Mouse (Mus musculus) cerebellum, adult 2 months (tissue): ENCODE measurements at regions not wholly inside any gene's neighbourhood (a gene's known extent, or its start where the extent isn't known, plus 50 kb on each side); places are given as distances from the start of the nearest gene placed in this dataset.

Experiments
- DNase-seq, 2 experiments: peaks; one replicate each; pipeline ENCODE4 v3.0.0; 2021
- H3K27ac ChIP-seq: fragments of 200-500 bp; 2 replicates; pipeline ENCODE4 v1.5.1; 2012; ENCODE audit warnings: low read length, control low read depth, inconsistent platforms; ENCODE audit not compliant: insufficient read depth
- H3K27me3 ChIP-seq: fragments of 200-500 bp; 2 replicates; pipeline ENCODE4 v1.6.1; 2012; ENCODE audit warnings: inconsistent platforms, mild to moderate bottlenecking, low read length, moderate library complexity; ENCODE audit not compliant: control insufficient read depth, insufficient read depth
- H3K4me1 ChIP-seq: fragments of 200-500 bp; 2 replicates; pipeline ENCODE4 v1.6.1; 2011; ENCODE audit warnings: low read length; ENCODE audit not compliant: control insufficient read depth, insufficient read depth
- H3K4me3 ChIP-seq: fragments of 200-500 bp; replicated peaks from 2 replicates; pipeline ENCODE3; 2011; ENCODE audit warnings: mild to moderate bottlenecking, low read depth, low read length, control low read depth; ENCODE audit not compliant: insufficient read depth
- CTCF ChIP-seq: fragments of 200-500 bp; IDR thresholded peaks from 2 replicates; pipeline ENCODE4 v1.5.1; 2011; ENCODE audit warnings: low read depth, mild to moderate bottlenecking, control low read depth, low read length, moderate library complexity, borderline replicate concordance; ENCODE audit not compliant: insufficient read depth
- POLR2A ChIP-seq: fragments of 200-500 bp; IDR thresholded peaks from 2 replicates; pipeline ENCODE4 v1.6.1; 2011; ENCODE audit warnings: low read length, control low read depth, borderline replicate concordance; ENCODE audit not compliant: insufficient read depth
- WGBS: fragments of 180-500 bp; shearing (Covaris S2); methylation state at CpG from one replicate; pipeline ENCODE4 v1.1.7; 2018; 5-methylcytosine and 5-hydroxymethylcytosine counted together

DNA sequence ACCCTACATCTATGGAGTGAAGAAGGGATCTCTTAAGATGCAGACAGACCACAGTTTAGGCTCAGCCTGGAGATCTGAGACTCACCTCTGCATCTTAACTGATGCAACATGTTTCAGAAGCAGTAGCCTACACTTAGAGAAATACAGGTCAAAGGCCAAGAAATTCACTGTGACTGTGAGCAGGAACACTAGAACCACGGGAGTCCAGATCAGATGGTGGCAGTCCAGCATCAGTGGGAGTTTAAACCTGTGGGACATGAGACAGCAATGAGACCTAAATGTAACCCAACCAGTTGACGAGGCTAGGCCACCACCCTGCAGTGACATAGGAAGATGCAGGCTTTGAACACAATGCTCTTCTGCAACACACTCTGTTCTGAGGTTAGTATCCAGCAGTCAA, 511.1 kb upstream of the Mgmt start:
- WGBS = 77% methylated on average over 2 of the region's 2 CpGs
- no peak overlapping the region for H3K27ac ChIP-seq
- TF ChIP-seq CTCF (no peak), POLR2A (no peak)
- no peak for DNase-seq
- H3K27me3 ChIP-seq = no peaks in the 10 kb centered on the region; the same call in 1 of the 2 replicates
- H3K4me3 ChIP-seq = no peak overlapping the region
- H3K4me1 ChIP-seq = no peaks in the 10 kb centered on the region

DNA sequence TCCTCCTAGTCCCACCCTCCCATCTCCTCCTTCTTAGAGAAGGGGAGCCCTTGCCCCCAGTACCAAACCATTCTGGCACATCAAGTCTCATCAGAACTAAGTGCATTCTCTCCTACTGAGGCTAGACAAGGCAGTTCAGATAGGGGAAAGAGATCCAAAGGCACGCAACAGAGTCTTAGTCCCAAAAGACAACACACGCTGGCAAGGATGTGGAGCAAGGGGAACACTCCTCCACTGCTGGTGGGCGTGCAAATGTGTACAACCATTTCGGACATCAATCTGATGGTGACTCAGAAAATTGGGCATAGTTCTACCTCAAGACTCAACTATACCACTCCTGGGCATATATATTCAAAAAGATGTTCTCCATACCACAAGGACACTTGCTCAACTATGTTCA, 506.7 kb upstream of the Mgmt start:
- 88% methylated on average over 4 of the region's 4 CpGs for WGBS
- Histone ChIP-seq H3K4me1 (no peaks in the 10 kb centered on the region), H3K27ac (no peak overlapping the region), H3K27me3 (no peaks in the 10 kb centered on the region), H3K4me3 (no peak overlapping the region)
- no peak for TF ChIP-seq POLR2A
- no peak for TF ChIP-seq CTCF
- DNase-seq = no peak

GRCm38 (mm10) chr7:136390066-136390465, 504.3 kb upstream of the Mgmt start:
- Histone ChIP-seq H3K4me1 (no peaks in the 10 kb centered on the region), H3K27ac (no peak overlapping the region), H3K27me3 (no peaks in the 10 kb centered on the region), H3K4me3 (no peak overlapping the region)
- no peak for TF ChIP-seq POLR2A
- TF ChIP-seq CTCF = no peak
- WGBS = 36% methylated on average over 8 of the region's 8 CpGs
- DNase-seq = no peak

GRCm38 (mm10) chr7:136393454-136393853, 501.0 kb upstream of the Mgmt start:
- no peak for TF ChIP-seq CTCF
- no peak for DNase-seq

DNA sequence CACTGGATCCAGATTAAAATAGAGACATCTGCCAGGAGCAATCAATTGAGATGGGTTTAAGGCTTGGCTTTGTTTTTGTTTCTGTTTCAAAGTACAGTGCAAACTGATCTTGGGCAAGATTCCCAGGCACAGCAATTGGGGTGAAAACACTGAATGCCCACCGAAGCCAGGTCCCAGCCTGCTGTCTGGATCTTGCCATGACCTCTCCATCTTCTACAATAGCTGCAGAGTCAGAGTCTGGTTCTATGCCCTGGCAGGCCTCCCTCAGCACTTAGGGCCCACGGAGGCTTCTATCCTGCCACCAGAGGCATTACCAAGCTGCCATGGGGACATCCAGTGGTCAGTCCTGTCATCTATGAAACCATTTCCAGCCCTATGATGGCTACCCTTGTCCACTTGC, 498.6 kb upstream of the Mgmt start:
- no peak for TF ChIP-seq CTCF
- no peak for TF ChIP-seq POLR2A
- Histone ChIP-seq H3K4me3 (no peak overlapping the region), H3K27ac (no peak overlapping the region), H3K4me1 (no peaks in the 10 kb centered on the region), H3K27me3 (no peaks in the 10 kb centered on the region)
- WGBS = 10% methylated on average over 2 of the region's 2 CpGs
- DNase-seq = peak in 1 of 2 experiments; percentile 8

More at GRCm38 (mm10) chr7:136393454-136393853, 501.0 kb upstream of the Mgmt start:
- Histone ChIP-seq H3K4me3 (no peak overlapping the region), H3K27ac (no peak overlapping the region), H3K27me3 (no peaks in the 10 kb centered on the region), H3K4me1 (no peaks in the 10 kb centered on the region)
- 36% methylated on average over 6 of the region's 6 CpGs for WGBS

DNA sequence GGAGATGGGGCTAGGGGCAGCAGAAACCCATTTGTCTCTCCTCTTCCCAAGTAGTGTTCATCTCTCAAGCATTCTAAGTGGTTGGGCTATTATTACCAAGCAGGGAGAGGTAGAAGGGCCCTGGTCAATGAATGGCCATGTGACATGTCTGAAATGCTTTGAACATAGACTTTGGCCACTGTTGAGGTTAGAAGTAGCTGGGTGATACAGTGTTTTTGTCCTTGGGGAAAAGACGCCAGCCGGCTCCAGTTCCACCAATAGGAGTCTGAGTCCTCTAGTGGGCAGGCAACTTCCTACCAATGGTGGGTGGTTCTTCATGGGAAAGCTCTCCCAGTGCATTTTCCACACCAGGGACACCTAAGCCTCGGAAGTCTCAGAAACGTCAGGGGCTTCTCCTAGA, 497.3 kb upstream of the Mgmt start:
- TF ChIP-seq CTCF = no peak
- no peak for TF ChIP-seq POLR2A

DNA sequence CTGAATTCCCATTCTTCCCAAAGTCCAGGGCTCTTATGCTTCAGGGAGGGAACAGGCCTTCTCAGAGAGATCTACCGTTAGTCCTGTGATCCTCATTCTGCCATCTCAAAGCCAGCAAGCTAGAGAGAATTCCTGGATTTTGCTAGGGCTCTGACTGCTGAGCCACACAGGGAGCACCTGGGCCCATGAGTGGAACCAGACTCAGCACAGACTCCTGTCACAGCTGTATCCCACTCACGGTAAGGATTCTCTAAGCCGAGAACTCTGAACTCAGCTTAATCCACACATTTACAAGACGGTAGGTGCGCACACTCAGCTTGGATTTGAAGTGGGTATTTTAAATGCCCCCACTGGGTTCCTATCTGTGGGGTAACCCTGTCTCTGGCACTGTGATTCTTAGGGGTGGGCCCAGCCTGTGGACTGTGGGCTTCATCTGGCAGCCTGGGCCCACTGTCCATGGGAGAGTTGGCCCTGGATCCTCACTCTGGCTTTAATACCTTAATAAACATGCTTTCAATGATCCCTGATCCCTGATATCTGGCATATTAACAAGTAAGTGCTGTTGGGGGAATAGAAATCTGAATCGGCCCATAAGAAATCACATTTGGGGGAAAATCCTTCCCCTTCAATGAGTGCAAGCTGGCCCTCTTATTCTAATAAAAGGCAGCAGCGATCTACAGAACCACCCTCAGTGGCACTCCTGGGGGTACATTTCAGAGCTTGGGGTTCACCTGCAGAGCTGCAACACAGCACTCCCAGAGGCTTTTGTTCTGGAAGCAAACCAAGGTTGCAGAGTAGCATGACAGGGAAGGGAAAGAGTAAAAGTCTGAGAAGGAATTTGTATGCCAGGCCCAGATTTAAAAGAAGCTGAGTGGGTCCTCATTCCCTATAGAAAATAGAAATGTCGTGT, 491.5 kb upstream of the Mgmt start:
- TF ChIP-seq CTCF (no peak), POLR2A (no peak)
- no peaks in the 10 kb centered on the region; the same call in 1 of the 2 replicates for H3K27me3 ChIP-seq
- H3K4me1 ChIP-seq = no peaks in the 10 kb centered on the region
- no peak overlapping the region for H3K27ac ChIP-seq
- 84% methylated on average over 8 of the region's 8 CpGs for WGBS
- no peak overlapping the region for H3K4me3 ChIP-seq
- no peak for DNase-seq

More for the DNA sequence above, 497.3 kb upstream of the Mgmt start:
- no peaks in the 10 kb centered on the region for H3K27me3 ChIP-seq
- DNase-seq = no peak
- no peaks in the 10 kb centered on the region for H3K4me1 ChIP-seq
- no peak overlapping the region for H3K4me3 ChIP-seq
- WGBS = 97% methylated on average over 4 of the region's 4 CpGs
- H3K27ac ChIP-seq = no peak overlapping the region

DNA sequence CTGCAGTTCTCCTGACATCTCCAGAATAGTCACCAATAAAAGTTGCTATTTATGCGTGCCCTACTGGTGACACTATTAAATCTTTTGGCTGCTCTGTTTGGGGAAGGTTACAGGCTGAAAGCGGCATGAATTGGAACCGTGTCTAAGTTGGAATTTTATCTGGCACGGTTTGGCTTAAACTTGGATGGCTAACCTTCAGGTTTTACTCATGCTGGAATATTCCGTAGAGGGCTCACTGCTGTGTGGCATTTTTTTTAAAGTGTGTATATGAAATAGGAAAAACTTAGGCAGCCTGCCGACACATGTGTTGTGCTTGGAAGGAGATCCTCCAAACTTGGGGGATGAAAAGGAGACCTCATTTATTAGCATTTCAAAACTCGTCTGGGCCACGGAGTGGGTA, 489.0 kb upstream of the Mgmt start:
- Histone ChIP-seq H3K27me3 (no peaks in the 10 kb centered on the region; the same call in 1 of the 2 replicates), H3K4me1 (no peaks in the 10 kb centered on the region), H3K4me3 (no peak overlapping the region), H3K27ac (no peak overlapping the region)
- no peak for TF ChIP-seq CTCF
- no peak for TF ChIP-seq POLR2A
- WGBS = 23% methylated on average over 8 of the region's 8 CpGs
- DNase-seq = no peak
